Mouse (Mus musculus): ENCODE results near the gene Syde2. TPM values are rescaled to one million over a fixed set of nuclear protein-coding genes. Genes with fewer than 3 reads are reported as not detected.
"Not testable (repeated sequence)": the region's sequence is repeated elsewhere in the genome, so short reads cannot be mapped to it uniquely, and the experiment has no call there.

Syde2 gene
- polyA plus RNA-seq, 1 experiment from 2014 or later: 0.31 TPM

GRCm38 (mm10) chr3:145951287-145952165, 36.1 kb upstream of the Syde2 start:
- Histone ChIP-seq H3K4me3 (no peak overlapping the region), H3K9ac (no peak overlapping the region), H3K4me1 (replicated peaks) (peaks cover 12% of the 10 kb centered on the region), H3K36me3 (no peaks in the 10 kb centered on the region), H3K27ac (no peak overlapping the region), H3K9me3 (no peaks in the 10 kb centered on the region), H3K27me3 (peaks cover 11% of the 10 kb centered on the region; the same call in 1 of the 2 replicates), H3K4me2 (no peak overlapping the region)
- ATAC-seq (ENCODE audit: low FRiP score): no peak
- WGBS: 71% methylated on average over 17 of the region's 17 CpGs

- Histone ChIP-seq H3K27ac (no peak overlapping the region), H3K27me3 (peaks cover 11% of the 10 kb centered on the region; the same call in 1 of the 2 replicates), H3K9me3 (no peaks in the 10 kb centered on the region), H3K4me3 (no peak overlapping the region), H3K36me3 (no peaks in the 10 kb centered on the region), H3K4me2 (no peak overlapping the region), H3K4me1 (replicated peaks) (peaks cover 12% of the 10 kb centered on the region), H3K9ac (no peak overlapping the region)
- ATAC-seq (ENCODE audit: low FRiP score): no peak
- WGBS: 87% methylated on average over 7 of the region's 7 CpGs
Measured at GRCm38 (mm10) chr3:145952945-145953344, 34.7 kb upstream of the Syde2 start.

GRCm38 (mm10) chr3:145953411-145953810, 34.3 kb upstream of the Syde2 start:
- no peak for ATAC-seq (ENCODE audit: low FRiP score)
- Histone ChIP-seq H3K9me3 (no peaks in the 10 kb centered on the region), H3K27me3 (peaks cover 11% of the 10 kb centered on the region; the same call in 1 of the 2 replicates), H3K4me3 (no peak overlapping the region), H3K4me1 (replicated peaks) (peaks cover 12% of the 10 kb centered on the region), H3K27ac (no peak overlapping the region), H3K4me2 (no peak overlapping the region), H3K9ac (no peak overlapping the region), H3K36me3 (no peaks in the 10 kb centered on the region)
- WGBS: 85% methylated on average over 2 of the region's 2 CpGs

GRCm38 (mm10) chr3:145959824-145960223, 27.8 kb upstream of the Syde2 start:
- WGBS: 75% methylated on average over 1 of the region's 1 CpGs
- Histone ChIP-seq H3K4me1 (replicated peaks) (peaks cover 19% of the 10 kb centered on the region), H3K27me3 (peaks cover 31% of the 10 kb centered on the region), H3K27ac (no peak overlapping the region), H3K9ac (no peak overlapping the region), H3K36me3 (no peaks in the 10 kb centered on the region), H3K9me3 (no peaks in the 10 kb centered on the region), H3K4me3 (no peak overlapping the region), H3K4me2 (no peak overlapping the region)
- no peak for ATAC-seq (ENCODE audit: low FRiP score)

GRCm38 (mm10) chr3:145962411-145962810, 25.3 kb upstream of the Syde2 start:
- Histone ChIP-seq H3K9me3 (no peaks in the 10 kb centered on the region), H3K4me3 (no peak overlapping the region), H3K36me3 (no peaks in the 10 kb centered on the region), H3K4me1 (replicated peaks) (peaks cover 19% of the 10 kb centered on the region), H3K9ac (no peak overlapping the region), H3K4me2 (no peak overlapping the region), H3K27me3 (peaks cover 37% of the 10 kb centered on the region), H3K27ac (no peak overlapping the region)
- 23% methylated on average over 9 of the region's 9 CpGs for WGBS
- ATAC-seq (ENCODE audit: low FRiP score): no peak

GRCm38 (mm10) chr3:145963101-145964017, 24.3 kb upstream of the Syde2 start:
- ATAC-seq (ENCODE audit: low FRiP score): no peak
- peak overlapping the region; percentile 20 for H3K4me3 ChIP-seq
- peaks cover 37% of the 10 kb centered on the region for H3K27me3 ChIP-seq
- H3K4me1 ChIP-seq (replicated peaks): peaks cover 19% of the 10 kb centered on the region
- H3K36me3 ChIP-seq: no peaks in the 10 kb centered on the region
- peak overlapping the region; percentile 31; the same call in 1 of the 2 replicates for H3K9ac ChIP-seq
- peak overlapping the region; percentile 33 for H3K4me2 ChIP-seq
- WGBS: 14% methylated on average over 31 of the region's 31 CpGs
- H3K27ac ChIP-seq: no peak overlapping the region
- H3K9me3 ChIP-seq: no peaks in the 10 kb centered on the region

- 12% methylated on average over 10 of the region's 10 CpGs for WGBS
- ATAC-seq (ENCODE audit: low FRiP score): no peak
- Histone ChIP-seq H3K4me3 (peak overlapping the region; percentile 20; the same call in 1 of the 2 replicates), H3K27ac (no peak overlapping the region), H3K36me3 (no peaks in the 10 kb centered on the region), H3K27me3 (peaks cover 37% of the 10 kb centered on the region), H3K4me1 (replicated peaks) (peaks cover 19% of the 10 kb centered on the region), H3K9me3 (no peaks in the 10 kb centered on the region), H3K4me2 (peak overlapping the region; percentile 33), H3K9ac (no peak overlapping the region; the same call in 1 of the 2 replicates)
Measured at GRCm38 (mm10) chr3:145964018-145964387, 23.7 kb upstream of the Syde2 start.

GRCm38 (mm10) chr3:145964473-145964872, 23.2 kb upstream of the Syde2 start:
- Histone ChIP-seq H3K4me3 (no peak overlapping the region), H3K36me3 (no peaks in the 10 kb centered on the region), H3K4me1 (replicated peaks) (peaks cover 19% of the 10 kb centered on the region), H3K9me3 (no peaks in the 10 kb centered on the region), H3K4me2 (peak overlapping the region; percentile 33; the same call in 1 of the 2 replicates), H3K9ac (no peak overlapping the region), H3K27me3 (peaks cover 37% of the 10 kb centered on the region), H3K27ac (peak overlapping the region; percentile 23; the same call in 1 of the 2 replicates)
- 19% methylated on average over 10 of the region's 10 CpGs for WGBS
- ATAC-seq (ENCODE audit: low FRiP score): peak; percentile 50; the same call in 1 of the 2 replicates

- ATAC-seq (ENCODE audit: low FRiP score); H3K9me3 ChIP-seq; H3K36me3 ChIP-seq; H3K27ac ChIP-seq; H3K9ac ChIP-seq; H3K4me2 ChIP-seq; H3K4me3 ChIP-seq: not testable (repeated sequence)
- peaks cover 19% of the 10 kb centered on the region for H3K4me1 ChIP-seq (replicated peaks)
- 87% methylated on average over 3 of the region's 3 CpGs for WGBS
- peaks cover 37% of the 10 kb centered on the region for H3K27me3 ChIP-seq
Measured at GRCm38 (mm10) chr3:145965583-145965982, 22.1 kb upstream of the Syde2 start.

GRCm38 (mm10) chr3:145966806-145967205, 20.9 kb upstream of the Syde2 start:
- Histone ChIP-seq H3K9me3 (no peaks in the 10 kb centered on the region), H3K4me3 (no peak overlapping the region), H3K27me3 (peaks cover 34% of the 10 kb centered on the region), H3K36me3 (no peaks in the 10 kb centered on the region), H3K4me1 (replicated peaks) (peaks cover 19% of the 10 kb centered on the region), H3K4me2 (no peak overlapping the region), H3K9ac (no peak overlapping the region), H3K27ac (no peak overlapping the region)
- ATAC-seq (ENCODE audit: low FRiP score): no peak
- 96% methylated on average over 5 of the region's 5 CpGs for WGBS

- peaks cover 12% of the 10 kb centered on the region for H3K27me3 ChIP-seq
- no peak overlapping the region for H3K9ac ChIP-seq
- WGBS: 59% methylated on average over 14 of the region's 14 CpGs
- no peak overlapping the region for H3K4me3 ChIP-seq
- peaks cover 2% of the 10 kb centered on the region; the same call in 1 of the 2 replicates for H3K9me3 ChIP-seq
- no peak overlapping the region for H3K27ac ChIP-seq
- no peak for ATAC-seq (ENCODE audit: low FRiP score)
- H3K4me2 ChIP-seq: no peak overlapping the region
- peaks cover 6% of the 10 kb centered on the region for H3K4me1 ChIP-seq (replicated peaks)
- H3K36me3 ChIP-seq: no peaks in the 10 kb centered on the region
Measured at GRCm38 (mm10) chr3:145969031-145969501, 18.6 kb upstream of the Syde2 start.

- peaks cover 14% of the 10 kb centered on the region; the same call in 1 of the 2 replicates for H3K9me3 ChIP-seq
- H3K4me3 ChIP-seq: no peak overlapping the region
- H3K27me3 ChIP-seq: no peaks in the 10 kb centered on the region
- no peak for ATAC-seq (ENCODE audit: low FRiP score)
- no peaks in the 10 kb centered on the region for H3K4me1 ChIP-seq (replicated peaks)
- WGBS: 43% methylated on average over 10 of the region's 10 CpGs
- no peak overlapping the region for H3K9ac ChIP-seq
- no peaks in the 10 kb centered on the region for H3K36me3 ChIP-seq
- H3K4me2 ChIP-seq: no peak overlapping the region
- H3K27ac ChIP-seq: no peak overlapping the region
Measured at GRCm38 (mm10) chr3:145971501-145971900, 16.2 kb upstream of the Syde2 start.

Data from hindbrain, embryonic 13.5 days (tissue).